Mouse (Mus musculus): ENCODE measurements around the gene Serinc3.
A peak's percentile ranks its signal among the peaks of the same experiment; 100 is the strongest.
"Not testable (repeated sequence)": the region's sequence is repeated elsewhere in the genome, so short reads cannot be mapped to it uniquely, and the experiment has no call there.

The Serinc3 gene

GRCm38 (mm10) chr2:163662698-163663221 is 17.8 kb upstream of the Serinc3 start:
- DNase-seq (ENCODE audit: low spot score): no peak

DNA sequence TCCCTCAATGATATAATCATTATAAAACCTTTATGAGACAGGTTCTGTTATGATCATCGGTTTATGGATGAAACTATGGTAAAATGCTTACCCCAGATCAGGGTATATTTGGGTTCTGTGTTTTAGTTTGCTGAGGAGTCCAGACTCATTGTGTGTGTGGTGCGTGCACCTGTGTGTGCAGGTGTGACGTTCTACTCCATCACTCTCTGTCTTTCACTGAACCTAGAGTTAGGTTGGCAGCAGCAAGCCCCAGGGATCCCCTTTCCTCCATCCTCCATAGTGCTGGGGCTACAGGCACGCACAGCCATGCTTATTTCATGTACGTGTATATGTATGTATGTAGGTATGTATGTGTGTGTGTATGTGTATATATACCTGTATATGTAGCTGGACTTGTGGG is 17.1 kb upstream of the Serinc3 start:
- DNase-seq (ENCODE audit: low spot score): no peak

DNA sequence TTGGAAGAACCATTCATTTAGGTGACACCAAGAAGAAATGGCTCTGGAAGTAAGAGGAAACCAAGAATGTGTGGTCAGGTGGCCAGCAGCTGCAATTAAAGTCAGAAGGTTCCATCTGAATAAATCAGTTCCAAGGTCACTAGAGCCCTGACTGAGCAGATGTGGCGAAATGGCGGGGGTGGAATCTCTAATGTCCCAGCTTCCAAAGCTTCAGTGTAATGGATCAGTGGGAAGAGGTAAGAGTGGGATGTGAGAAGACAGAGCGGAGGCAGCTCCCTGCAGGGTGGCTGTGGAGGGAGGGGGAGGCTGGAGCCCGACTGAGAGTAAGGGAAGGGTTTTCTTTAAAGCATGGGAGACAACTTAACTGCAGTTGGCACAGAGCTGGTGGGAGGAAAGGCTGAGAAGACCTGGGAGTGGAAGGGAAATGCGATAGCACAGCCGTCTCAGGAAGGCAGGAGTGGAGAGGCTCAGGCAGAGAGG is 16.5 kb upstream of the Serinc3 start:
- no peak for DNase-seq (ENCODE audit: low spot score)

GRCm38 (mm10) chr2:163660103-163660701 is 15.3 kb upstream of the Serinc3 start:
- no peak for DNase-seq (ENCODE audit: low spot score)

DNA sequence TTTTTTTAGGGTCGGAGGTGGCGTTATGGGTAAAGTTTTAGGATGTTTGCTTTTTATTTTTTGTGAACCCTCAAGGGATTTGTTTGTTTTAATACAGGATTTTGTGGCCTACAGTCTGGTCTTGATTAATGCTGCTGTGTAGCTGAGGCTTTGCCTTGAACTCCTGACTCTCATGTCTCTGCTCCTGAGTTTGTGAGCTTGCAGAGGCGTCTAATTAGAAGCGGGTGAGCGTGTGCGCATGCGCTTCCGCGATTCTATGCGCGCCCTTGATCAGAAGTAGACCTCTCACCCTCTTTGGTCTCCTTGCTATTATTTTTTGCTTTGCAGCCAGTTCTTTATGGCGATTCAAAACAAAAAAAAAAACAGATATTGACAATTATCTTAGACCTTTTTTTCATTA is 14.5 kb upstream of the Serinc3 start:
- no peak for DNase-seq (ENCODE audit: low spot score)

DNA sequence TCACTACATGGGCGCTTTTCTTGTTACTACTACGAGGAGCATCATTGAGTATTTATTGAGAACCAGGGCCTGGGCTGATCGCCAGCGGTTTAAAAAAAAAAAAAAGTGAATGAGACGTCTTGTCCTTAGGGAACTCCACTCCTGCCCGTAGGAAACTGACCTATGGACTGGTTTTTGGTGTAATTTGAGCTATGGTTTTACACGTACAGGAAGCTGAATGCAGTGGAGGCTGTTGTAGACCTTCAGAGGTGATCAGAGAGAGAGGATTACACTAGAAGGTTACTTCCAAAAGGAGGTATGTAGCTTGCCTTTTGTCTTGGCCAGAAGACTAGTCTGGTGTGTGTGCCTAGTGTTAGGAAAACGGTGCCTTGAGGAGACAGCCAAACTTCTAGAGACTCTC is 14.0 kb upstream of the Serinc3 start:
- no peak for DNase-seq (ENCODE audit: low spot score)

DNA sequence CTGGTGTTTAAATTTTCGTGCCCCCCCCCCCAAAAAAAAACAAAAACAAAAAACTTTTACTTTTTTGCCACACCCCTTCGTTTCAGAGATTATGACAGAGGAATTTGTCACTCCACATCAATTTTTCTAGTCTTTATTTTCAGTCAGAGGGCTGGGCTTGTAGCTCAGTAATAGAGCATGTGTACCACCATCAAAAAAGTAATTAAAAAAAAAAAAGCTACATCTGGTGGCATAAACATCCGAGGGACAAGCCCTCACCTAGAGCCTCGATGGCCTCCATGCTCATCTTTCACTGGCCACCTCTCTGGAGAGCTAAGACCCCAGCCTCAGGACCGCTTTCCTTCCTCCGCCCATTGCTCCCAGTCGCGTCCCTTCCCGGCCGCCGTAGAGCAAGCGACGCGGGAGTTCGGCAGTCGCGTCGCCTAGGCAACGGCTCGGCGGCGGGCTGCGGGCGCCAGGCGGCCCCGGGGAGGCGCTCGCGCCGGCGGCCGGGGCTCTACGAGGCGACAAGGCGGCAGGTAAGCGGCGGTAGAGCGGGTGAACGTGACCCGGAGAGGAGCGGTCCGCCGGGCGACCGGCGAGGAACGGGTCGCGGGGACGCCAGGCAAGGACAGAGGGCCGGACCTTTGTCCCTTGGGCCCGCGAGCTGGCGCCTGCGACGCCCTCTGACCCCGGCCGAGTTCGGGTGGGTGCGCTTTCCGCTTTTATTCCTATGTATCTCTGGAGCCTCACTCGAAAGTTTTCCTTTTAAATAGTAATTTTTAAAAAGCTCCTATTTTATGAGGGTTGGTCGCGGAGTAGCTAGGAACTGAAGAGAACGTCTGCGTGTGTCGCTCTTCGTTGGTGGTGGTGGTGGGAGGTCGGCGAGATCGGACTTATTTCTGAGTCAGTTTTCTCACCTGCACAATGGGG is 13.3 kb upstream of the Serinc3 start, which contains the start of gene Pkig:
Pkig (plus strand) TSS at position 412 of the 912 bp plus-strand sequence.
- peak; percentile 87 for DNase-seq (ENCODE audit: low spot score)

DNA sequence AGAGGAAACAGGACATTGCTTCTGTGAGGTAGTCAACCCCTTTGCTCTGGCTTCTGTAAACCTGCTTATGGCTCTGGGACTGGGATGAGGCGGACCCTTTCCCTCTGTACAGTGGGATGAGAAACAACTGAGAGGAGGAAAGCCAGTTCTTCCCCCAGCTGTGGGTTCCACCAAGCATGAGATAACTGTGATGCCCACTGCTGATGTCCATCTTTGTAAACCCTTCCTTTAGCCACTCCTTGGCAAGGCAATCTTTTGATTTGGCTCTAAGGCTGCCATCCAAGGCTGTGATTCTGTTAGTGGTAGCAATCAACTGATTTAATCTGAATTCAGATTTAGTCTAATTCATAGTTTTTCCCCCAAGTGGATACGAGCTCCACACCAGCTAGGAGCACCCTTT is 12.6 kb upstream of the Serinc3 start:
- no peak for DNase-seq (ENCODE audit: low spot score)

DNA sequence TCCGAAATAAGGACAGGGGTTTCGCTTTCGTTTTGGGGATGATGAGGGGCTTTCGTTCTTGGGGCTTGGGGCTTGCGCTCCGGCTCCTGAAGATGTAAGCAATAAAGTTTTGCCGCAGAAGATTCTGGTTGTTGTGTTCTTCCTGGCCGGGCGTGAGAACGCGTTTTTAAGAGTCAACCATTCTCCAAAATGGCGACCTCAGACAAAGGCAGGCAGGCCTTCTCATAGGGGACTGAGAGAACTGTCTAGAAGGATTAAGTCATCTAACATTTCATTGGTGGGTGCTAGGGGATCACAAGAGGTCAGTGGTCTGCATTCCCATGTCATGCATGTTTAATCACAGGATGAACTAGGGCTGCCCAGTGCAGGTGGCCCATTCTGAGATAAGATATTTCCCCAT is 10.8 kb upstream of the Serinc3 start:
- DNase-seq (ENCODE audit: low spot score): not testable (repeated sequence)

DNA sequence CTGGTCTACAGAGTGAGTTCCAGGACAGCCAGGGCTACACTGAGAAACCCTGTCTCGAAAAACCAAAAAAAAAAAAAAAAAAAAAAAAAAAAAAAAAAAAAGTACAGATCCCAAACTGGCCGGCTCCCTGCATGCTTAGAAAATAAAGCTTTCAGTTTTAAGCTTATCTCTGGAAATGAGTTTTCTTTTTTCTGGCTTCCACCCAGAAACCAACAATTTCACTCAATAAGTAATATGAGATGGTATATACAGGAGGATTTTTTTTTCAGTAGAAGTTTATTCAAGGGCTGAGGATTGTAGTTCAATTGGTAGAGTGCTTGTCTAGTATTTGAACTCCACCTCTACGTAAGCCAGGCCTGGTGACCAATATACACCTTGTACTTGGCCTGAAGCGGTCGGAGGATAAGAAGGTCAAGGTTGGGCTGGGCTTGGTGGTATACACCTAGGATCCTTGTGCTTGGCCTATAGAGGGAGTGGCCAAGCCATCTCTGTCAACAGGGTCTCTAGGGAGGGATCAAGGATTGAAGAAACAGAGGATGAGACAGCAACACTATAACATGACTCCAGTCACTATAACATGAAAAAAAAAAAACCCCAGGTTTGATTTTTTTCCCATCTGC is 1.6 kb upstream of the Serinc3 start:
- DNase-seq (ENCODE audit: low spot score): no peak

DNA sequence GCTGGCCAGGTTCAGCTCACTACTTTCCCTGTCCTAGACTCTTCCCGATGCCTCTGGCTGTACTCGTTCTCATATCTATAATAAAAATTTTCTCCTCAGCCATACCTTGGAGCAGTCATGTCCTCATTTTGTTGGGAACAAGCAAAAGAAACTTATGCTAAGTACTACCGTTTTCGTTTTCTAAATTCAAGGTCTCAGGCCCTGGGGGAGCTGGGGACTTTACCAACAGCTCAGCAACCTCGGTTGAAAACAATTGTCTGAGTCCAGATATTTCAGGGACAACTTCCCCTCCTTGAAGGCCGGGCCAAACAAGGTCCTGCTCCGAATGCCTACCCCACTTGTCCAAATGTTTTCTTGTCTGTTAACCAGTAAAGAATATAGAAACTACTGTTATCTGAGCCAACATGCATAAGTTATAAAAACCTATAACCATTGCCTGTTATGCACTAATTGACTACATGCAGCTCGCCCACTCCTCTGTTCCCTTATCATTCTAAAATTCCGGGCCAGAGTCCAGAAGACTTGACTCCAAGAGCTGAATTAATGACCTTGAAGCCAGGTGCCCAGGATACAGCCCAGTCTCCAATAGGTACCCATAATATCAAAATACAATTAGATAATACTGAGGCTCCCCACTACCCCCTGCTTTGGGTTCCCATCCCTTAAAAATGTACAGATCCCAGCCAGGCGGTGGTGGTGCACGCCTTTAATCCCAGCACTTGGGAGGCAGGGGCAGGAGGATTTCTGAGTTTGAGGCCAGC is 949 bp upstream of the Serinc3 start:
- DNase-seq (ENCODE audit: low spot score): no peak

DNA sequence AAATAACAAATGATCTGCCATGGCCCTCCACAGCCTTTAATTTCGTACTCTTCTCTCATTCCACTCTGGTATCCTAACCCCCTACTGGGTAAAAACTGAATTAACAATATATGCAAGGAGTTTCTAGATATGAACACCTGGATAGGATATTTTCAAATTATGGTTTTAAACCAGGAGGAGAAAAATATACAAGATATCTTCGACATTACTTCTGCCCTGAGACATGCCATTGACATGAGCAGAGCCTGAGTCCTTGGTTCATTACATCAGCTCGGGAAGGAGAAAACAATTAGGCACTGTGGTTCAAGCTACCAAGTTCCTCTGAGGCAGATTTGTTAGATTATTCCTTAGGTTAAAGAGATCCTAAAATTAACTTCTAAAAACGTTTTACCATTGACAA is 884 bp downstream of the Serinc3 start:
- DNase-seq (ENCODE audit: low spot score): no peak

DNA sequence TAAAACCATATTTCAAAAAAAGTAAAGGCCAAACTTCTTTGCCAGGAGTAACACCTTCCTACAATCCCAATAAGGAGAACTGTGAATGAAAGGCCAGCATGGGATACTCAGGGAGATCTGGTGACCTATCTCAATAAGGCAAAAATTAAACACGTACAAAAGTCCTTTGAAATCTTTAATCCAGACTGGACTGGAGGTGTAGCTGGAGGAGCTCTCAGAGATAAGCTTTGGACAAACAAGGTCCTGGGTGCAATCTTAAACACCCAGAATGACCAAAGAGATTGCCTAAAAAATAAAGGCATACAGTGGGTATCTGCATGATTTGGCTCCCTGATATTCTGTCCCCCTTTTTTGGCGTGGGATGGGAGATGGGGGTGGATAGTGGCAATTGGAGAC is 1.4 kb downstream of the Serinc3 start:
- no peak for DNase-seq (ENCODE audit: low spot score)

DNA sequence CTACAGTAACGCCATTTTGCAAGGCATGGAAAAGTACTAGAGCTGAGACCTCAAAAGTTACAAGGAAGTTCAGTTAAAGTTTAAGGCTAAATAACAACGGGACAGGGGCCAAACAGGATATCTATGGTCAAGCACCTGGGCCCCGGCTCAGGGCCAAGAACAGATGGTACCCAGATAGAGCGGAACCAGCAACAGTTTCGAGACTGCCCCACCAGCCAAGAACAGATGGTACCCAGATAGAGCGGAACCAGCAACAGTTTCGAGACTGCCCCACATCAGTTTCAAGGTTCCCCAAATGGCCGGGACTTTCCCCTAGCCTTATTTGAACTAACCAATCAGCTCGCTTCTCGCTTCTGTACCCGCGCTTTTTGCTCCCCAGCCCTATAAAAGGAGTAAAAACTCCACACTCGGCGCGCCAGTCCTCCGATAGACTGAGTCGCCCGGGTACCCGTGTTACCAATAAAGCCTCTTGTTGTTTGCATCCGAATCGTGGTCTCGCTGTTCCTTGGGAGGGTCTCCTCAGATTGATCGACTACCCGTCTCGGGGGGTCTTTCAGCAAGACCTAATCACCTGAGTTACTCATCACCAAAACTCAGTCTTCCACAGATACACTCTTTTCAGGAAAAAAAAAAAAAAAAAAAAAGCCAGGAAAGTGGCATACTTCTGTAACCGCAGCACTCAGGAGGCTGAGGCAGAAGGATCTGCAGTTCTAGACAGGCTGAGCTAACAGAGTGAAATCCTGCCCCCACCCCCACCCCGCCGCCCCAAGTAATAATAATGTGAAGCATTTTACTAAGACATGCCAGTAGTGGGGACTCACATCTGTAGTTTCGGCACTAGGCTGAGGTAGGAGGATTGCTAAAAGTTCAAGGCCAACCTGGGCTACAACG is 2.0 kb downstream of the Serinc3 start:
- no peak for DNase-seq (ENCODE audit: low spot score)

DNA sequence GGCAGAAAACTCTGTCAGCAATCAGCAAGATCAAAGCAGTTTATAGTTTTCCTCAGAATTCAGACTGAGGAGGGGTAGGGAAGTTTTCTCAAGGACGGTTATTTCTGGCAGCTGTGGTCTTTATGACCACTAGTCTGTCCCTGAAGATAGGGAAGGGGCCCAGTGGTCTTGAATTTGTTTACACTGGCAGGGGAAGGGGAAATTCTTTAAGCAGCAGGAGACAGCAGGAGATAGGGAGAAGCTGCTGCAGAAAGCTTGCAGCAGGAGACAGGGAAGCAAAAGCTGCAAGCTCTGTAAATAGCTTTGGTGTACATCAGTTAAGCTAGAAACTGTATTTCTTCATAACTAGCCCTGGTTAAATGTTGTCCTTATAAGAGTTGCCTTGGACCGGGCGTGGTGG is 3.2 kb downstream of the Serinc3 start:
- DNase-seq (ENCODE audit: low spot score): no peak

- DNase-seq (ENCODE audit: low spot score): no peak
These were observed 4.4 kb downstream of the Serinc3 start for GRCm38 (mm10) chr2:163640493-163640892.

GRCm38 (mm10) chr2:163637655-163638266 is 7.2 kb downstream of the Serinc3 start:
- DNase-seq (ENCODE audit: low spot score): no peak

- DNase-seq (ENCODE audit: low spot score): no peak
These were observed 8.9 kb downstream of the Serinc3 start for GRCm38 (mm10) chr2:163636057-163636456.

- DNase-seq (ENCODE audit: low spot score): no peak
These were observed 10.7 kb downstream of the Serinc3 start for GRCm38 (mm10) chr2:163634211-163634610.

- no peak for DNase-seq (ENCODE audit: low spot score)
These were observed 13.2 kb downstream of the Serinc3 start for GRCm38 (mm10) chr2:163631715-163632114.
